Mouse (Mus musculus): ENCODE measurements at regions not wholly inside any gene's neighbourhood (a gene's known extent, or its start where the extent isn't known, plus 50 kb on each side); places are given as distances from the start of the nearest gene placed in this dataset.

- H3K27ac ChIP-seq = no peak overlapping the region
- H3K4me2 ChIP-seq (ENCODE audit: low read depth) = no peak overlapping the region
- no peaks in the 10 kb centered on the region for H3K4me1 ChIP-seq (replicated peaks; ENCODE audit: control insufficient read depth in 2 of 2, insufficient read depth in 2 of 2, low read length in 1 of 2)
- no peak overlapping the region for H3K4me3 ChIP-seq (ENCODE audit: insufficient read depth in 1 of 2, low read depth in 2 of 2, low read length in 2 of 2)
- H3K27me3 ChIP-seq (ENCODE audit: control insufficient read depth, insufficient read depth, low read length) = peaks cover 78% of the 10 kb centered on the region
- no peak overlapping the region for H3K9ac ChIP-seq (replicated peaks)
- TF ChIP-seq CTCF (IDR thresholded peaks at IDR 0.05; ENCODE audit: low read depth) (no peak), EP300 (IDR thresholded peaks at IDR 0.05; ENCODE audit: low read depth) (no peak)
- 2% methylated on average over 41 of the region's 41 CpGs for WGBS (ENCODE audit: insufficient replicate concordance)
- H3K36me3 ChIP-seq (replicated peaks; ENCODE audit: control insufficient read depth, insufficient read depth, low read depth) = no peaks in the 10 kb centered on the region
- DNase-seq (ENCODE audit: low read depth in 3 of 3, low spot score in 3 of 3) (no peak), ATAC-seq (ENCODE audit: insufficient read depth) (no peak)
- H3K9me3 ChIP-seq (ENCODE audit: control insufficient read depth, low read length) = no peaks in the 10 kb centered on the region
Measured at GRCm38 (mm10) chr14:64589571-64590547, 485.8 kb downstream of the Prss52 start.

- H3K4me3 ChIP-seq (ENCODE audit: insufficient read depth in 1 of 2, low read depth in 2 of 2, low read length in 2 of 2) = no peak overlapping the region
- no peak overlapping the region for H3K27ac ChIP-seq
- 2% methylated on average over 15 of the region's 15 CpGs for WGBS (ENCODE audit: insufficient replicate concordance)
- no peaks in the 10 kb centered on the region for H3K9me3 ChIP-seq (ENCODE audit: control insufficient read depth, low read length)
- no peak overlapping the region for H3K9ac ChIP-seq (replicated peaks)
- no peaks in the 10 kb centered on the region for H3K36me3 ChIP-seq (replicated peaks; ENCODE audit: control insufficient read depth, insufficient read depth, low read depth)
- H3K4me1 ChIP-seq (replicated peaks; ENCODE audit: control insufficient read depth in 2 of 2, insufficient read depth in 2 of 2, low read length in 1 of 2) = no peaks in the 10 kb centered on the region
- no peak for TF ChIP-seq CTCF (IDR thresholded peaks at IDR 0.05; ENCODE audit: low read depth)
- ATAC-seq (ENCODE audit: insufficient read depth) (no peak), DNase-seq (ENCODE audit: low read depth in 3 of 3, low spot score in 3 of 3) (no peak)
- H3K4me2 ChIP-seq (ENCODE audit: low read depth) = no peak overlapping the region
- peaks cover 71% of the 10 kb centered on the region for H3K27me3 ChIP-seq (ENCODE audit: control insufficient read depth, insufficient read depth, low read length)
Measured at GRCm38 (mm10) chr14:64590611-64591010, 486.5 kb downstream of the Prss52 start.

- Histone ChIP-seq H3K9ac (replicated peaks) (no peak overlapping the region), H3K4me2 (ENCODE audit: low read depth) (no peak overlapping the region), H3K36me3 (replicated peaks; ENCODE audit: control insufficient read depth, insufficient read depth, low read depth) (no peaks in the 10 kb centered on the region), H3K27ac (no peak overlapping the region), H3K4me3 (ENCODE audit: insufficient read depth in 1 of 2, low read depth in 2 of 2, low read length in 2 of 2) (no peak overlapping the region), H3K27me3 (ENCODE audit: control insufficient read depth, insufficient read depth, low read length) (peaks cover 64% of the 10 kb centered on the region), H3K9me3 (ENCODE audit: control insufficient read depth, low read length) (no peaks in the 10 kb centered on the region), H3K4me1 (replicated peaks; ENCODE audit: control insufficient read depth in 2 of 2, insufficient read depth in 2 of 2, low read length in 1 of 2) (no peaks in the 10 kb centered on the region)
- WGBS (ENCODE audit: insufficient replicate concordance) = 16% methylated on average over 14 of the region's 14 CpGs
- no peak for ATAC-seq (ENCODE audit: insufficient read depth)
- DNase-seq (ENCODE audit: low read depth in 3 of 3, low spot score in 3 of 3) = no peak
- TF ChIP-seq EP300 (IDR thresholded peaks at IDR 0.05; ENCODE audit: low read depth) (no peak), CTCF (IDR thresholded peaks at IDR 0.05; ENCODE audit: low read depth) (no peak)
Measured at GRCm38 (mm10) chr14:64591091-64591976, 487.2 kb downstream of the Prss52 start.

- no peaks in the 10 kb centered on the region for H3K9me3 ChIP-seq (ENCODE audit: control insufficient read depth, low read length)
- 48% methylated on average over 6 of the region's 6 CpGs for WGBS (ENCODE audit: insufficient replicate concordance)
- H3K36me3 ChIP-seq (replicated peaks; ENCODE audit: control insufficient read depth, insufficient read depth, low read depth) = no peaks in the 10 kb centered on the region
- no peak for ATAC-seq (ENCODE audit: insufficient read depth)
- DNase-seq (ENCODE audit: low read depth in 3 of 3, low spot score in 3 of 3) = no peak
- H3K27ac ChIP-seq = no peak overlapping the region
- no peak overlapping the region for H3K4me2 ChIP-seq (ENCODE audit: low read depth)
- no peaks in the 10 kb centered on the region for H3K4me1 ChIP-seq (replicated peaks; ENCODE audit: control insufficient read depth in 2 of 2, insufficient read depth in 2 of 2, low read length in 1 of 2)
- no peak for TF ChIP-seq EP300 (IDR thresholded peaks at IDR 0.05; ENCODE audit: low read depth)
- no peak overlapping the region for H3K9ac ChIP-seq (replicated peaks)
- peaks cover 55% of the 10 kb centered on the region for H3K27me3 ChIP-seq (ENCODE audit: control insufficient read depth, insufficient read depth, low read length)
- H3K4me3 ChIP-seq (ENCODE audit: insufficient read depth in 1 of 2, low read depth in 2 of 2, low read length in 2 of 2) = no peak overlapping the region
Measured at GRCm38 (mm10) chr14:64592176-64592575, 488.1 kb downstream of the Prss52 start.

Measured in liver, embryonic 14.5 days (tissue).